Mouse (Mus musculus): ENCODE data around the gene Slirp.

DNA sequence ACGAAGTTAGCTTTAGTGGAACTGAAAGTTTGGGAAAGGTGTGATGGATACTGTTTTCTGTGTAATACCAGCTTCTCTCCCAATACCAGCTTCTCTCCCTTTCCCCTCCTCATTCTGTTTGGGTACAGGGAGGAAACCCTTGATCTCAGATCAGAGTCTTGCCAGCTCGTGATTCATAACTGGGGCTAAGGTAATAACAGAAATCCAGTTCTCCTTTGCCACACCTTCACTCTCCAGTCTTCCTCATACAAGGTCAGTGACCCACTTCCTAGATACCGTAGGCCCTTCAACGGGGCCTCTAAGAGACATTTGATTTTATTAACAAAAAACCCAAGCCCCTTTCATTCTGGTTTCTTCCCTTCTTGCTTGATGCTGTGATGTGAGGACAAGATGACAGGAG, 38.5 kb upstream of the Slirp start:
- TF ChIP-seq EP300 (IDR thresholded peaks at IDR 0.05) (no peak), CTCF (IDR thresholded peaks at IDR 0.05) (no peak)

Data from lung, postnatal 0 days (tissue).